Mouse (Mus musculus): ENCODE measurements around the gene Gpr107.

Gene Gpr107

GRCm38 (mm10) chr2:31127219-31127618 is 24.9 kb upstream of the Gpr107 start:
- no peak for DNase-seq (ENCODE audit: low spot score in 2 of 2)

GRCm38 (mm10) chr2:31127899-31128298 is 24.2 kb upstream of the Gpr107 start:
- no peak for DNase-seq (ENCODE audit: low spot score in 2 of 2)

GRCm38 (mm10) chr2:31129742-31130518 is 22.2 kb upstream of the Gpr107 start:
- DNase-seq (ENCODE audit: low spot score in 2 of 2), result no peak

GRCm38 (mm10) chr2:31130815-31131299 is 21.3 kb upstream of the Gpr107 start:
- no peak for DNase-seq (ENCODE audit: low spot score in 2 of 2)

- no peak for DNase-seq (ENCODE audit: low spot score in 2 of 2)
Observed at GRCm38 (mm10) chr2:31132682-31133081, 19.4 kb upstream of the Gpr107 start.

GRCm38 (mm10) chr2:31133981-31134380 is 18.1 kb upstream of the Gpr107 start:
- no peak for DNase-seq (ENCODE audit: low spot score in 2 of 2)

- no peak for DNase-seq (ENCODE audit: low spot score in 2 of 2)
Observed at GRCm38 (mm10) chr2:31135512-31135931, 16.6 kb upstream of the Gpr107 start.

- DNase-seq (ENCODE audit: low spot score in 2 of 2), result no peak
Observed at GRCm38 (mm10) chr2:31136338-31136737, 15.8 kb upstream of the Gpr107 start.

GRCm38 (mm10) chr2:31137018-31137590 is 15.0 kb upstream of the Gpr107 start:
- no peak for DNase-seq (ENCODE audit: low spot score in 2 of 2)

GRCm38 (mm10) chr2:31139174-31139632 is 12.9 kb upstream of the Gpr107 start:
- DNase-seq (ENCODE audit: low spot score in 2 of 2), result no peak

- no peak for DNase-seq (ENCODE audit: low spot score in 2 of 2)
Observed at GRCm38 (mm10) chr2:31139991-31140771, 11.9 kb upstream of the Gpr107 start.

- DNase-seq (ENCODE audit: low spot score in 2 of 2), result peak in 1 of 2 experiments; percentile 19
Observed at GRCm38 (mm10) chr2:31140772-31141073, 11.4 kb upstream of the Gpr107 start.

GRCm38 (mm10) chr2:31141074-31141866 is 10.8 kb upstream of the Gpr107 start:
- DNase-seq (ENCODE audit: low spot score in 2 of 2), result peak in 1 of 2 experiments; percentile 27

- DNase-seq (ENCODE audit: low spot score in 2 of 2), result peak; percentile 76 to 81
Observed at GRCm38 (mm10) chr2:31141867-31142454, 10.2 kb upstream of the Gpr107 start, which contains the start of gene Fnbp1. Gene Fnbp1, minus strand, starts transcription at chr2:31142008.

GRCm38 (mm10) chr2:31142505-31142904 is 9.6 kb upstream of the Gpr107 start:
- DNase-seq (ENCODE audit: low spot score in 2 of 2), result no peak

- DNase-seq (ENCODE audit: low spot score in 2 of 2), result no peak
Observed at GRCm38 (mm10) chr2:31143326-31143725, 8.8 kb upstream of the Gpr107 start.

- no peak for DNase-seq (ENCODE audit: low spot score in 2 of 2)
Observed at GRCm38 (mm10) chr2:31143768-31144695, 8.1 kb upstream of the Gpr107 start.

GRCm38 (mm10) chr2:31144901-31145300 is 7.2 kb upstream of the Gpr107 start:
- DNase-seq (ENCODE audit: low spot score in 2 of 2), result no peak

GRCm38 (mm10) chr2:31147054-31147453 is 5.1 kb upstream of the Gpr107 start:
- DNase-seq (ENCODE audit: low spot score in 2 of 2), result no peak

- DNase-seq (ENCODE audit: low spot score in 2 of 2), result no peak
Observed at GRCm38 (mm10) chr2:31150762-31151161, 1.4 kb upstream of the Gpr107 start.
